Mouse (Mus musculus) left cerebral cortex, adult 2 months (tissue): ENCODE data around the gene Rps19. TPM values are rescaled to one million over a fixed set of nuclear protein-coding genes. Genes with fewer than 3 reads are reported as not detected.

Experiments
- DNase-seq, 2 experiments: peaks; one replicate each; pipeline ENCODE4 v3.0.0; 2021 to 2022; ENCODE audit warnings: low spot score in 2 of 2, mixed read lengths in 1 of 2; ENCODE audit errors: extremely low spot score in 1 of 2
- H3K27ac ChIP-seq: fragments of 200-600 bp; 2 replicates; pipeline ENCODE4 v1.8.1; 2022
- H3K4me3 ChIP-seq: fragments of 200-600 bp; 2 replicates; pipeline ENCODE4 v1.8.1; 2022
- CTCF ChIP-seq: fragments of 200-600 bp; IDR thresholded peaks from 2 replicates; pipeline ENCODE4 v1.8.1; 2022; ENCODE audit warnings: antibody characterized with exemption, mild to moderate bottlenecking, moderate library complexity
- intact Hi-C: fragments of 180-260 bp; cut with DNase I; formaldehyde crosslinking; loops from one replicate; pipeline ENCODE4 v1.15.1; 2025
- total RNA-seq, 2 experiments: library from RNA; stranded (reverse); gene quantifications; 2 replicates each; pipeline ENCODE4 v1.2.3; 2021

Rps19 gene
- total RNA-seq, 2 experiments from 2014 or later = 488 to 501 TPM

DNA sequence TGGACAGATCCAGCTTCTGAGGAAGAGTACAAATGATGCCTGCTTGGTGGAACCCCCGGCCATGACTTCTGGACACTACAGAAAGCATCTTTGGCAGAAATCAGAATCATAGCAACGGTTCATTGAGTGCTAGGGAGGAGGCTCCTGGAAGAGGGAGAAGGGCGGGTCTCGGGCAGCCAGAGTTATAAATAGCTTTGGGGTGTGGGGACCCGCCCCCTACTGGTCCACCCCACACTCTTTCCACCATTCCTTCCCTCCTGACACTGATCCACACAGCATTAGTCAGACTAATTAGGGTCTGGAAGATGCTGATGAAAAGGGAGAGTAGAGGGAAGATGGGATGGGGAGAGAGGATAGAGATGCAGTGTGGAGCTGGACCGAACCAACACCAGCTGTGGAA, 22.4 kb downstream of the Rps19 start:
- no peak for DNase-seq
- TF ChIP-seq CTCF = no peak
- Histone ChIP-seq H3K27ac (no peak overlapping the region), H3K4me3 (no peak overlapping the region)
- intact Hi-C loops = no loop called here

- no peak overlapping the region for H3K27ac ChIP-seq
- intact Hi-C loops = no loop called here
- no peak for DNase-seq
- H3K4me3 ChIP-seq = no peak overlapping the region
- TF ChIP-seq CTCF = no peak; the same call in 1 of the 2 replicates
These were observed 23.1 kb downstream of the Rps19 start for GRCm38 (mm10) chr7:24907211-24907748.

DNA sequence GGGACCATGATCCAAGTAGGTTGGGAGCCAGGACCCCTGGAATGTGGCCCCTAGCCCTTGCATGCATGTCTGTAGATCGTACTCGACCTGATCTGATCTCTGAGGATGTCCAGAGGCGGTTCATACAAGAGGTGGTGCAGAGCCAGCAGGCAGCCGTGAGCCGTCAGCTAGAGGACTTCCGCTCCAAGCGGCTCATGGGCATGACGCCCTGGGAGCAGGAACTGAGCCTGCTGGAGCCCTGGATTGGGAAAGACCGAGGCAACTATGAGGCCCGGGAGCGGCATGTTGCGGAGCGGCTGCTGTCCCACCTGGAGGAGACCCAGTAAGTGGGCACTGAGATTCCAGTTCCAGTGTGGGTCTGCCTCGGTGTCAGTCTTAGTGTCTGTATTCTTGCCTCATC, 28.3 kb downstream of the Rps19 start:
- TF ChIP-seq CTCF = no peak
- no peak overlapping the region for H3K27ac ChIP-seq
- no peak overlapping the region for H3K4me3 ChIP-seq
- no peak for DNase-seq
- intact Hi-C loops = no loop called here

DNA sequence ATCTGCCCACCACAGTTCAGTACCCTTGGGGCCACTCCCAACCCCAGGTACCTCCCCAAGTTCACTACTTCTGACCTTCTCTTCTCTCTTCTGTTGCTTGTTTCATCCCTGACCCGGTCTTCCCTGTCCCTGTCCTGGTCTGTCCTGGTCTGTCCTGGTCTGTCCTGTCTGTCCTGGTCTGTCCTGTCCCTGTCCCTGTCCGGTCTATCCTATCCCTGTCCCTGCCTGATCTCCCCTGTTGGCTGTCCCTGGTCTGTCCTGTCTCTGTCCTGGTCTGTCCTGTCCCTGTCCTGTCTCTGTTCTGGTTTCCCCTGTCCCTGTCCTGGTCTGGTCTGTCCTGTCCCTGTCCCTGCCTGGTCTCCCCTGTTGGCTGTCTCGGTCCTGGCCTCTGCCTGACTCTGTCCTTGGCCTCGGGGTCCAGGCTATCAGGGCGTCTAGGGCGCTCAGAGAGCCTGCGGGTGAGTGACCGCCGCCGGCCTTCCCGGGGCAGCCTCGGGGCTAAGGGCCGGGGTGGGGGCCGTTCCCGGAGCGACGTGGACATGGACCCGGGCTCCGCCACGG, 34.7 kb downstream of the Rps19 start:
- no peak for TF ChIP-seq CTCF
- Histone ChIP-seq H3K4me3 (no peak overlapping the region), H3K27ac (no peak overlapping the region)
- intact Hi-C loops = no loop called here
- DNase-seq = no peak

GRCm38 (mm10) chr7:24919728-24920127, 35.6 kb downstream of the Rps19 start:
- no peak for DNase-seq
- Histone ChIP-seq H3K27ac (no peak overlapping the region), H3K4me3 (no peak overlapping the region)
- TF ChIP-seq CTCF = no peak
- intact Hi-C loops = no loop called here

- Histone ChIP-seq H3K27ac (no peak overlapping the region), H3K4me3 (no peak overlapping the region)
- intact Hi-C loops = loop anchor here (10.0 kb wide), 1 partner anchor 306 kb away; no protein-coding TSS in a partner anchor
- no peak for TF ChIP-seq CTCF
- DNase-seq = no peak
These were observed 46.3 kb downstream of the Rps19 start for GRCm38 (mm10) chr7:24930475-24930874.

GRCm38 (mm10) chr7:24931651-24932050, 47.5 kb downstream of the Rps19 start:
- intact Hi-C loops = loop anchor here (10.0 kb wide), 1 partner anchor 307 kb away; no protein-coding TSS in a partner anchor
- H3K27ac ChIP-seq = no peak overlapping the region
- no peak for TF ChIP-seq CTCF
- H3K4me3 ChIP-seq = no peak overlapping the region
- no peak for DNase-seq

Other genes starting within 250 kb of the Rps19 start
- under 1 TPM; 0.20 to 0.63 TPM for gene Lypd3, start 247.8 kb upstream of the Rps19 start, total RNA-seq
- gene Tex101, start 207.7 kb upstream of the Rps19 start, total RNA-seq = not detected
- not detected for gene BC049730, start 175.1 kb upstream of the Rps19 start, total RNA-seq
- not detected for gene Gm4763, start 157.5 kb upstream of the Rps19 start, total RNA-seq
- gene Cd177, start 124.1 kb upstream of the Rps19 start, total RNA-seq = not detected
- gene Ceacam10, start 107.2 kb upstream of the Rps19 start, total RNA-seq = not detected
- 1 to 10 TPM in 1 of 2 experiments, not detected in 1; 1.0 TPM for gene Gm9844, start 22.2 kb upstream of the Rps19 start, total RNA-seq
- not detected for gene Lypd4, start 14.4 kb upstream of the Rps19 start, total RNA-seq
- not detected for gene Dmrtc2, start 14.3 kb upstream of the Rps19 start, total RNA-seq
- gene Cd79a, start 13.0 kb downstream of the Rps19 start, total RNA-seq = under 1 TPM; 0.37 to 0.38 TPM
- gene Arhgef1, start 18.5 kb downstream of the Rps19 start, total RNA-seq = 10 to 100 TPM; 75.1 to 86.6 TPM
- not detected for gene Gm4881, start 60.1 kb downstream of the Rps19 start, total RNA-seq
- gene Rabac1, start 88.4 kb downstream of the Rps19 start, total RNA-seq = 100 to 1,000 TPM; 287 TPM
- 1,000 to 10,000 TPM; 1,970 to 2,141 TPM for gene Atp1a3, start 121.6 kb downstream of the Rps19 start, total RNA-seq
- 100 to 1,000 TPM; 207 to 218 TPM for gene Grik5, start 188.0 kb downstream of the Rps19 start, total RNA-seq
- gene Zfp574, start 188.2 kb downstream of the Rps19 start, total RNA-seq = 10 to 100 TPM; 37.1 to 37.7 TPM